Mouse (Mus musculus) fibroblast of lung, adult 2 months (primary cell): ENCODE measurements around the gene 4930556J24Rik.
"Not testable (repeated sequence)": the region's sequence is repeated elsewhere in the genome, so short reads cannot be mapped to it uniquely, and the experiment has no call there.

Experiments
- DNase-seq: peaks from one replicate; pipeline ENCODE4 v3.0.0-alpha.2; 2011; ENCODE audit warnings: low read depth

The 4930556J24Rik gene

DNA sequence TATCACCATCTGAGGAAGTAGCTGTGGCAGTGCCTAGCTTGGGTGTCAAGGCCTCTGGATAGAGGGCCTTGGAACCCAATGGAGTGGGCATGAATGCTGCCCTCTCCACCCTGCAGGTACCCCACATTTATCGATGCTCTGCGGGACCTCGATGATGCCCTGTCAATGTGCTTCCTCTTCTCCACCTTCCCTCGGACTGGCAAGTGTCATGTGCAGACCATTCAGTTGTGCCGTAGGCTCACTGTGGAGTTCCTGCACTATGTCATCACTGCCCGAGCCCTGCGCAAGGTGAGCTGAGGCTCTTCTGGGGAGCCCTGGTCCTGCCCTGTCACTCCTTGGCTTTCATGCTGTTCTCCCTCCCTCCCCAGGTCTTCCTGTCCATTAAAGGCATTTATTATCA lies 3.5 kb downstream of the 4930556J24Rik start:
- no peak for DNase-seq

DNA sequence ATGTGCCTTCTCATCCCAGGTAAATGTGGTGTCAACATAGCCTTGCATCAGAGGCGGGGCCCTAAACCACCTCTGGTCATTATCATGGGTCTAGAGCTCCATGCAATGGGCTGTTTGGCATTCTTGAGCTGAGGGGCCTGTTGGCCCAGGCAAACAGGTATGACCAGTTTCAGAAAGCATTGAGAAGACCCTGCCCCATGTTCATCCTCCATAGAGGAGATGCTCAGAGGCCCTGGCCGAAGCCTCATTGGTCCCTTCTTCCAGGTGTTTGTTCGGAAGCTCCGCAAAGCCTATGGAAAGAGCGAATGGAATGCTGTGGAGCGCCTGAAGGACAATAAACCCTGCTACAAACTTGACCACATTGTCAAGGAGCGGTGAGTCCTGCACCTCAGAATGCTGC lies 6.2 kb downstream of the 4930556J24Rik start:
- no peak for DNase-seq

DNA sequence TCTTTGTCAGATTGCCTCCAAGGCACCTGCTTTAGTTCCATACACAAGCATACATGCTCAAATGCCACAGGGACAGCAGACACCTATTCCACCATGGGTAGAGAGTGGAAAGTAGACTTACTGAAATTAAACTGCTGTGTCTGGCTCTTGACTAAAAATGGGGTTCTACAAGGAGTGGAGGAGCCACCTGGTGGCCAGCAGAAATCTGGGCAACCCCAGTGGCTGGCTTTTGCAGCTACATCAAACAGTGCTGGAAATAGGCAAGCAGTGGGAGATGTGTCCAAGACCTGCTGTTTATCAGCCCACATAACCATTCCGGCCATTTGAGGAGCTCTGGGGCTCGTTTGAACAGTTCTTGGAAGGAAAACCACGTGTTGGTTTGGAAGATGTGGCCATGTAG lies 6.7 kb downstream of the 4930556J24Rik start:
- DNase-seq, result no peak

DNA sequence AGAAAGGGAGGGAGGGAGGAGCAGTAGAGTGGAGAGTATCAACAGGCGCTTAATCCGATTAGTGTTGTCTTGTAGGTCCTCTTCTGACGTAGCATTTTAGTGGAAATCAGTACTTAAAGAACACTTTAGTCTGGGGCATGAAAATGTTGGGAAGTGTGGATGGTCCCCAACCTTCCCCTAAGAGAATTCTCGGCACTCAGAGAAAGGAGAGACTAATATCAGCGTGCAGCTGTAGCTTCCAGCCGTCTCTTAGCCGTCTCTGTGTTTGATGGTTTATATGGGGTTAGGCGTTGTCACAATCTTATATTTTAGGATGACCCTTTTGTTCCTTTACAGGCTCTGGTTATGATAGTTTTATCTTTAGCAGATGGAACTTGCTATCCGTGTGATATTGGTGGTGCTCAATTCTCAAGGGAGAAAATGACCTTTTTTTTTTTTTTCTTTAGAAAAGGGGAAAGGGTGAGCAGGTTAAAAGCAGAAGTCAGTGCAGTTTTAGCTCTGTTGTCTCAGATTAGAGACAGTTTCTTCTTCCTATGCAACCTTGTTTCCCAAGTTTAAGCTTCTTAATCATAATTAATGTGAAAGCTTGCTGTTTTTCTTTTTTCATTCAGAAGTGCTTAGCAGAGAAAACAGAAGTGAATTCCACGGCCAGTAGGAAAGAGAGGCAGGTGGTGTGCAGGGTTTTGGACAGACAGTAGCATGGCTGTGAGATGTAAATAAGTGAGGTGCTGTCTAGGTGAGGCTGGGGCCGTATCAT lies 12.0 kb downstream of the 4930556J24Rik start:
- DNase-seq, result no peak

DNA sequence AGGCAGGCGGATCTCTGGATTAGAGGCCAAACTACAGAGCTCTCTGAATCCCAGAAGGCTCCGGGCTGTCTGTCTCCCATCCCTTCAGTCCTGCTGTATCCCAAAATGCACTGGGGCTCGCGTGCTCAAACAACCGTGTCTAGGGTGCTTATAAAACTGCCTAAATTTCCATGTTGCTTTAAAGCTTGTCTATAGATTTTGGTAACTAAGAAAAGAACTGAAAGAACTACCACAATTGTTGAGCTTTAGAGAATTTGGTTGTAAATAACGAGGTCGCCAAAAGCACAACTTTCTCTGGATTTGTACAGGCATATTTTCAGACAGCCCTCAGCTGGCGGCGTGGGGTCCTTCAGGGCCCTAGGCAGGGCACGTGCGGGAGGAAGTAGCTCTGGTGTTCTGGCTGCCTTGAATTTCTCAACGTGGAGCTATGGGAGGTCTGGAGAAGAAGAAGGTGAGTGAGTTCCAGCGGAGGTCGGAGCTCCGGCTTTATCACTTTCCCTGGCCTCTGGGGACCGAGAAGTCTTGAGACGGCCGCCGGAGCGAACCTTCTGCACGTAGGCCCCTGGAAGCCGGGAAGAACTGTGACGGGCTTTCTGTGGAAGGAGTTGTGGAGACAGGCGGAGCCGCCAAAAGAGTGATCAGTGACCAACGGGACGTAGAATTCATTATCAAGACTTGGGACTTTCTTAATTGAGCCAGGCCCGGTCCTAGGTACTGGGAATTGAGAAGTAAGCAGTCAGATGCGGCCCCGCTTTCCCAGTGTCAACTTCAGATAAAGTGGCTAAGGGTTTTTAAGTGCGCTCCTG lies 12.8 kb downstream of the 4930556J24Rik start, which contains the start of gene Pes1:
Gene Pes1 (plus strand): TSS at position 366 of the 806 bp plus-strand sequence.
- DNase-seq, result peak; percentile 81

DNA sequence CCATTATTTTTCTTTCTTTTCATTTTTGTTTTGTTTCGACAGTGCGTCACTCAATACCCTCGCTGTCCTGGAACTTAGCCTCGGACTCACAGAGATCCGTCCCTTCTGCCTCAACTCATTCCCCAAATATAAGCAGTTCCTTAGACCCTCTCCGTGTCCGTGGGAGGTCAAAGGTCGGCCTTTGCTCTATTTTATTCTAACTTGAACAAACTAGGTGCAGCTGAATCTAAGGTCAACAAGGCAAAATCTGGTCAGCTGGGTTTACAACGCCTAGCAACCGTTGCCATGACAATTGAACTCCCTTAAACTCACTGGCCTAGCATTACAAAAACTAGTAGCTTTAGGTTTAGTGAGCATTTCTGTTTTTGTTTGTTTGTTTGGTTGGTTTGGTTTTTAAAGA lies 13.4 kb downstream of the 4930556J24Rik start:
- DNase-seq, result no peak

DNA sequence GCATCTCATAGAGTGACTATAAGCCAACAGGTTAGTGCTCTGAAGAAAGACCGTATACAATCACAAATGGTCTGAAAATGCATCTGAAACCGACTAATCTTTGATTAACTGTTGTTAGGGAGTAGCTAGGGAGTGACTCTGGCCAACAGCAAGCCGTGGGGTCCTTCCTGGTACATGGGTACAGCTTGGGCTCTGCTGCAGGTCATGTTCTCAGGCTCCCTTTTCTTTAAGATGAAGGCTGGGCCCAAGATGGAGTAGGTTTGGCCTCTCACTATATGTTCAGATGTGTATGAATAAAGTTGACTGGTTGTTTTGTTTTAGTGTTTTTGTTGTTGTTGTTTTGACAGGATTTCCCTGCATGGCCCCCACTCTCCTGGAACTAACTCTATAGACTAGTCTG lies 14.8 kb downstream of the 4930556J24Rik start:
- no peak for DNase-seq

DNA sequence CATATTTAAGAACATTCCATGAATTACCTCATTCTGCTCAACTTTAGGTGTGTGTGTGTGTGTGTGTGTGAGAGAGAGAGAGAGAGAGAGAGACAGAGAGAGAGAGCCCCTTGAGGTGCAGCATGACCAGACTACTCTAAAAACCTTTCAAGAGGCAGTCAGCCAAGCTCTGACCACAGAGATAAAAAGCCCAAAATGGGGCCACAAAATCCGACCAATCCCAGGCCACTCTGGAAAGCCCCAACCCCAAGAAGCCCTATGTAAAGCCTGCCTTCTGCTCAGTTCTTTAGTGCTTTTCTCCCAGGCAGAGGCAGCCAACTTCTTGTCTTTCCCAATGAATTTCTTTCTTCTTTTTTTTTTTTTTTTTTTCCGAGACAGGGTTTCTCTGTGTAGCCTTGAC lies 15.7 kb downstream of the 4930556J24Rik start:
- DNase-seq, result no peak

DNA sequence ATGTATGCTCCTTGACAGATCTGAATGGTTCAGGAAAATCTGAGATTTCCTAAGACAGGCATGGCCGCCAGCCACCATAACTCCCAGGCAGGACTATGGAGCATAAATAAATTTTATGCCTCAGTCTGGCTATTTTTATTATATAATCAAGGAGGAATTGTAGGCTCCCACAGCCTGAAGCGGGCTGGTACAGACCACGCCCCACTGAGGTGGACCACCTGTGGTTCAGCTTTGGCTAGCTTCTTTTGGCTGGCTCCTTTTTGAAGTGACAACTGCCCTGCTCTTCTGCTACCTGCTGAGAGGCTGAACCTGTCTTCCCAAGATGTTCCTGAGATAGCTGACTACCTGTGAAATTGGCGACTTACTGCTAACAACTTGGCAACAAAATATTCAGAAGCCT lies 21.2 kb downstream of the 4930556J24Rik start:
- not testable (repeated sequence) for DNase-seq

DNA sequence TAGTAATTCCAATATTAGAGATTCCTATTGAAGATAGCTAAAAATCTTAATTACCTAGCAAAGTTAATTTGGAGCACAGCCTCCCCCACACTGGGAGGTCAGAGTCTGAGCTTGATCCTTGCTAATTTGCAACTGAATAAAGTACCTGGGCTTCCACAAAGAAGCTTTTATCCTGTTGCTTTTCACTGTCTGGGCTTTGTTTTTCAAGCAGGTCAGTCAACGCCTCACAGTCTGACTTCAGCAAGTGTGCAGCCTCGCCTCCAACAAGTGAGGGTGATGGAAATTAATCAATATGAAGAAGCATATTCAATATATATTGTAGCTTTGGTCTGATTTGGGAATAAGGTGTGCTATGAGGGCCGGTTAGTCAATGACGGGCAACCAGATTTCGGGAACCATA lies 21.7 kb downstream of the 4930556J24Rik start:
- DNase-seq, result not testable (repeated sequence)

DNA sequence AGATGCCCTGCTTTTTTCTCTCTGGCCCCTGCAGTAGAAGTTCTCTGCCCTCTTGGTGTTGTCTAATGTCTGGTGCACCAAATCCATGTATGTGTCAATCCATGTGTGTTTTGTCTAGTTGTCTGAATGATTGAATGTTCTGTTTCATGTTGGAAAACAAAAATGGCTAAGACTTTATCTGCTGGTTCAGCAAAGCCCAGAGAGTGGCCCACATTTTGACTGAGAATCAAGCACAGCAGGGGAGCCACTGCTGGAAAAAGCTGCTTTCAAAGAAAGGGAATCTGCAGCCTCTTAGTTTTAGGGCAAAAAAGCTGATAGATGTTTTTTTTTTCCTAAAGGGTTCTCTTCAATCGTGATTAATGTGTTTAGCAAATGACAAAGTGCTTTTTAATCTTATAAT lies 30.2 kb downstream of the 4930556J24Rik start:
- DNase-seq, result no peak

DNA sequence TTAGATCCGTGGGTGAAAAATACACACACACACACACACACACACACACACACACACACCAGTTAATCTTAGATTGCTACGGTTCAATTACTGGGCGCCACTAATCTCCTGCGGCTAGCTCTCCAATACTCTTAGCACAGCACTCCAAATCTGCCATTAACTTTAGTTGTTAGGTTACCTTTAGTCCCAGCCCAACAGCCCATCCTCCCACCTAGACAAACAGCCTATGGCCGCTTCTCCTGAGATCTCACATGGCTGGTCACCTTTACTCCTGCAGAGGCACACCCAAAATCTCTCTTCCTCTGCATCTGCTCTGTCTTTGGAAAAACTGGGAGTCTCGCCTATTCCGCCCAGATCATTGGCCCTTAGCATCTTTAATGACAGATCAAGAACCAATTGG lies 35.2 kb downstream of the 4930556J24Rik start:
- no peak for DNase-seq

DNA sequence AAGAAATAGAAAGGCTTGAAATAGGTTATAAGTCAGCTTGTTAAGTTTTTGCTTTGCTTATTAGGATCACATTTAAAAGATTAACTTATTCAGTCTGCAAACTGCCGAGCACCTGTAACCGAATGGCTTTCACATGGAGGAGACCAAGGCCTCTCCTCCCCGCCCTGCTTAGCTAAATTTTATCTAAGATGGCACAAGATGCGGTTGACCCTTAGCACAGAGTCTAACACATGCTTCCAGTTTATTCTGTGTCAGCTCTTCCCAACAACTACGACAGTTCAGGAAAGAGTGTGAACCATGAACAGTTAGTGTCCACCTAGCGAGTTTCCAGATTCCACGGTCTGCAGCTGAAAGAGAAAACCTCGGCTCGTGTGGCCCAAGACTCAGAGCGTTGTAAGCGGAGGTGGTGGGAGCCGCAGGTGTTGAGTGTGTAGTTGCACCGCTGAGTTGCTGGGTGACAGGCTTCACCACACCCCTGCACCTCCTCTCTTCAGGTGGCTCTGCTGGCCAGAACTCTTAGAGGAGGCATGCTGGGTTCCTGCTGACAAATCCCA lies 39.2 kb downstream of the 4930556J24Rik start:
- DNase-seq, result no peak

DNA sequence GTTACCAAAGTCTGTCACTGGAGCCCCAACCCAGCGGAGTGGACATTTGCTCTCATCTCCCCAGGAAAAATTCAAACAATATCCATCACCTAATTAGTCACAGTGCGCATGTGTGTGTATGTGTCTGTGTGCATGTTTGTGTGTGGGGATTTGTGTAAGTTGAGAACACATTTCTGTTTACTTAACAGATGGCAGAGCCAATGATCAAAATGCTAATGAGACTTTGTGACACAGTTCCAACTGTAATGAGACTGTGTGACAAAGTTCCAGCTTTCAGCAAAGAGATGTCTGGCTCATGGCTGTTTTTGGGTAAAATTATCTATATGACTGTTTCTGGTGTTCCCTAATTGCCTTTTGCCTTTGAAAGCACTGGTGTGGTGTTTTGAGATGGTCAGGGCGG lies 40.3 kb downstream of the 4930556J24Rik start:
- DNase-seq, result no peak

DNA sequence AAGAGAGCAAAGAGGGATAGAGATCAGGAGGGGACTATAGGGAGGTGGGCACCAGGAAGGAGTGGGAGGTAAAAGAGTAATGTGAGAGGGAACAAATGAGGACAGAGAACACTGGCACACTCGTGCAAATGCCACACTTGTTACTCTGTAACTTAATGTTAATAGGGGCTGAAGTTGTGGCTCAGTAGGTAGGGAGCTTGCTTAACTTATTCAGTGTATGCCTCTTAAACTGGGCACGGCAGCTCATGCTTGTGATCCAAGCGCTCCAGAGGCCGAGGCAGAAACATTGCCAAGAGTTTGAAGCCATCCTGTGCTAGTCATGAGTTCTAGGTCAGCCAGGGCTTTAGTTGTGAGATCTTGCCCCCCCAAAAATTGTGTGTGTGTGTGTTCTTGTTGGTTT lies 41.4 kb downstream of the 4930556J24Rik start:
- no peak for DNase-seq

DNA sequence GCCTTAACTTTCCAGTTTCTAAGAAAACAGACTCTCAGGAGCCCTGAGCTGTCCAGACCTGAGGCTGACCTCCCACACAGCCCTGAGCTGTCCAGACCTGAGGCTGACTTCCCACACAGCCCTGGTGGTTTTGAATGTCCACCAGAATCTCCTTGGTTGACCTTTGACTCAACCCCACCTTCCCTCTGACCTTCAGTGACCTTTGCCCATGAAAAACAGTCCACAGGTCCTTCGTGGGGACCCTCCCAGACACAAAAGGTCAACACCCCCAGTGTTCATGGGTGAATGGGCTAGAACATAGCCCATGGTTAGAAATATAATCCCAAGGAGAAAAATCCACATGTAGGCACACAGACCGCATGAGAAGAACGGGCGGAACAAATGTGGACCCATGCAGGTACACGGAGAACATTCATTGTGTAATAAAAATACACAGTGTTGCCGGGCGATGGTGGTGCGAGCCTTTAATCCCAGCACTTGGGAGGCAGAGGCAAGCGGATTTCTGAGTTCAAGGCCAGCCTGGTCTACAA lies 42.8 kb downstream of the 4930556J24Rik start:
- DNase-seq, result no peak

DNA sequence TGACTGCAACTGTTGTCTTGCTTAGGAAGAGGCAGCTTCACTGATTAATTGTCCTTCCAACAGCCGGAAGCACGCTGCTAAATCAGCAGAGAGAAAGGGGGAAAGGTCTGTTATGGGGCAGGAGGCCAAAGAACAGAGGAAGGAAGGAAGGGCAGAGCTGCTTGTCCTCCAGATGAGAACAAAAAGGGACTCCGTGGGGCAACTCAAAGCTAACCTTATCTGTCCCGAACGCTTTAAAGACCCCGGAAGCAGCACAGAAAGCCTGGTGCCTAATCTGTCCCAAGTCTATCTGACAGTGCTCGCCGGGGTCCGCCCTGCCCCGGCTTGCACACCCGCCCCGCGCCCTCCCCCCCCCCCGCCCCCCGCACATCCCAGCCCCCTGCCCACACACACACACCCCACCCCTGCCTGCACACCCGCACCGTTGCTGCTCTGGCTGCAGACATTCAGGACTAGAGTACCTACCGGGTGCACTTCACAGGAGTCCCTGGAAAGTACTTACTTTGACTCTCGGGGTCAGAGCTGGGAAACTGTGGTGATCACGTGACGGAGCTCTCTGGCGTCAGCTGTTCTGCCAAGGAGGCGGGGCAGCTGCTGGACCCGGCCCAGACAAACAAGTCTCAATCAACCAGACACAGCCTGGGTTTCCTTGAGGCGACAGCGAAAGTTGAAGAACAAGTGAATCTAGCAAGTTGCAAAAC lies 44.9 kb downstream of the 4930556J24Rik start, which contains the start of gene Tcn2:
Gene Tcn2 (minus strand): TSS at position 649 of the 701 bp plus-strand sequence.
- DNase-seq, result peak; percentile 54

DNA sequence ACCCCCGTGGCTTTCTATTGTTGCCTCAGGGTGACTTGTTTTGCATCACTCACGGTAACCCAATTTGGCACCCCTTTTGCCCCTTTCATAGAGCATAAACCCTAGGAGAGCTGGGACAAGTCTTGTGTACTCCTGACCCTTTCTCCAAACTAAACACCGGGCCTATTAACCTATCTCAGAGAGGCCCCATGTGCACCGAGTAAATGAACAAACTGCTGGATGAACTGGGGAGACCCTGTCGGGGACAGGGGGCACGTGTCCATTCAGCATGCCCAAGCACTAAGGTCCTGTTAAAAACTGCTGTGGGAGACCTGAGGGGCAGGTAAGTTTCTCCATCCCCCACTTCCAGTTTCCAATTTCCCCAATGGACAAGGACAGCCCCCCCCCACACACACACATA lies 45.6 kb downstream of the 4930556J24Rik start:
- no peak for DNase-seq

DNA sequence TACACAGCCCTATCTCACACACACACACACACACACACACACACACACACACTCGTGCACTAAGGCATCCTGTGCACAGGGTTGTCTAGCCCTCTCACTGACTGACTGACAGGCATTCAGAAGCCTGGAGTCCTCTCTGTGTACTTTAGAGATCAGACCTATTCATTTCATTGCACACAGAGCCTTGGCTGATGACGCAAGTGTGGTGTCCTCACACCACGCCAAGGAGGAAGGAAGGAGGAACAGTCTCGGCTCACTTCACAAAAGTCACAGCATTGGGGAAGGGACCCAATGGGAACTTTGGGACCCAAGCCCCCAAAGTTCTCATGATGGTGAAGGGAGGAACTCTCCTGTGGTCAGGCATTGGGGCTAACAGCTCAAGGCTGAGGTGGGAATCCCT lies 46.6 kb downstream of the 4930556J24Rik start:
- DNase-seq, result no peak

DNA sequence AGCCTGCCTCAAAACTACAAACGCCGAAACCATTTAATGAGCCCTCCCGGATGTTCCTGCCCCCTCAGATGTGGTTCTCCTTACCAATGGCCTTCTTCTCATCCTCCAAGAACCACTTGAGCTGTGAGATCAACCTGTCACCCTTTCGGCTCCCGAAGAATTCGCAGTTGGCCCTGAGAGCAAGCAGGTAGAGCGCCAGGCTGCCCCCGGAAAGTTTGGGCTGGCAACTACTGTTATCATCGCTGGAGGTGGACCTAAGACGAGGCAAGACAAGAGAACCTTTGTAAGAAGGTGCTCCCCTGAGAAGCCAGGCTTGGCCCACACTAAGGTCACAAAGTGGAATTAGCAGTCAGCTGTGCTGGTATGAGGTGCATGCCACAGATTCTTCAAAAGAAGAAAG lies 50.7 kb downstream of the 4930556J24Rik start:
- DNase-seq, result no peak

DNA sequence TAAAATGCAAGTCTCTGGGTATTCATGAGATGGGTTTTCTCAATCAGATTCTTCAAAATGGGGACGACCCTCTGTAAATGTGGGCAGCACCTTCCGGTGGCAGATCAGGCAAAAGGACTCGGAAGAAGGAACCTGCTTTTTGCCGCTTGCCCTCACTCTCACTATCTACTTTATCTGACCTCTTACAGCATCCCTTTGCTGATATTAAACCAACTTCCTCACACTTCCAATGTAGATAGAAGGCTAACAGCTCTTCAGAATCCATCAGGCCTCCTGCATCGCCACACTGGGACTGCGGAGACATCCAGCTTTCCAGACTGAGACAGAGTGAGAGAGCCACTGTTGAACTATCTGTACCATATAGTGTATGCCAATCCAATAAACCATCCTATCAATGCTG lies 53.8 kb downstream of the 4930556J24Rik start:
- no peak for DNase-seq

DNA sequence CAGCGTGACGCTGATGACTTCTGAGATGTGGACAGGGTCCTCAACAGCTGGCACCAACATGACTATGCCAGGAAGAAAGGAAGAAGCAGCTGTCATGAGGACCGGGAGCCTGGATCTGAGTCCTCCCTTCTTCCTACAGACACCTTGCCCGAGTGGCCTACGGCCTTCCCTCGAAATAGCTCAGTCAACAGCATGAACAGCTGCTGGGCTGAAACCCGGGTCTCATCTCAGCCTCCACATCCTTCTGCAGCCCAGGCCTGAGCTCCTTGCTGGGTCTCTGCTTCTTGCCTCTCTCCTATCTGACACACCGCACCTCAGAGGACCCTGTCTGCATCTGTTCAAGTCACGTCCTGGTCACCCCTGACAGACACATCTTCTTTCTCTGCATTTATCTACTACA lies 54.5 kb downstream of the 4930556J24Rik start:
- DNase-seq, result no peak
